Mouse (Mus musculus) forebrain, embryonic 16.5 days (tissue): ENCODE results near the gene Zfp973. TPM values are rescaled to one million over a fixed set of nuclear protein-coding genes. Genes with fewer than 3 reads are reported as not detected.
"Not testable (repeated sequence)": the region's sequence is repeated elsewhere in the genome, so short reads cannot be mapped to it uniquely, and the experiment has no call there.

Experiments used
- ATAC-seq: fragments of 200-750 bp; cut with Nextera tagmentation; 2 replicates; pipeline ENCODE4 v1.8.0; 2017; ENCODE audit warnings: mild to moderate bottlenecking, moderate library complexity
- H3K27ac ChIP-seq: fragments of 300-500 bp; sonication (generic); 2 replicates; pipeline ENCODE4 v1.5.1; 2014; ENCODE audit warnings: low read length, control low read depth
- H3K27me3 ChIP-seq: fragments of 300-500 bp; sonication (generic); replicated peaks from 2 replicates; pipeline ENCODE4 v1.6.1; 2014; ENCODE audit warnings: low read length; ENCODE audit not compliant: control insufficient read depth, insufficient read depth
- H3K36me3 ChIP-seq: fragments of 300-500 bp; sonication (generic); 2 replicates; pipeline ENCODE4 v1.6.1; 2014; ENCODE audit not compliant: control insufficient read depth, insufficient read depth
- H3K4me1 ChIP-seq: fragments of 300-500 bp; sonication (generic); replicated peaks from 2 replicates; pipeline ENCODE4 v1.6.1; 2014; ENCODE audit warnings: low read length; ENCODE audit not compliant: control insufficient read depth, insufficient read depth
- H3K4me2 ChIP-seq: fragments of 300-500 bp; sonication (generic); 2 replicates; pipeline ENCODE4 v1.6.1; 2014; ENCODE audit warnings: mild to moderate bottlenecking, low read length, control low read depth
- H3K4me3 ChIP-seq: fragments of 300-500 bp; sonication (generic); replicated peaks from 2 replicates; pipeline ENCODE4 v1.5.1; 2014; ENCODE audit warnings: mild to moderate bottlenecking, low read length, control low read depth
- H3K9ac ChIP-seq: fragments of 300-500 bp; sonication (generic); replicated peaks from 2 replicates; pipeline ENCODE4 v1.6.1; 2014; ENCODE audit warnings: low read depth, low read length, control low read depth
- H3K9me3 ChIP-seq: fragments of 300-500 bp; sonication (generic); 2 replicates; pipeline ENCODE4 v1.6.1; 2016; ENCODE audit warnings: low read length; ENCODE audit not compliant: control insufficient read depth
- WGBS: fragments of 180-500 bp; shearing (Covaris S2); extraction: QIAGEN DNeasy Blood & Tissue Kit; methylation state at CpG from one replicate; pipeline ENCODE4 v1.1.7; 2014; 5-methylcytosine and 5-hydroxymethylcytosine counted together
- polyA plus RNA-seq: library from polyadenylated mRNA; unstranded; fragments of >200 nt; fragmentation: Nextera tagmentation; extraction: Ambion mirVana; gene quantifications from 2 replicates; pipeline ENCODE4 v1.2.1, GENCODE M21; 2015

Gene Zfp973
- 10.5 and 10.6 TPM in 2 replicates for polyA plus RNA-seq

DNA sequence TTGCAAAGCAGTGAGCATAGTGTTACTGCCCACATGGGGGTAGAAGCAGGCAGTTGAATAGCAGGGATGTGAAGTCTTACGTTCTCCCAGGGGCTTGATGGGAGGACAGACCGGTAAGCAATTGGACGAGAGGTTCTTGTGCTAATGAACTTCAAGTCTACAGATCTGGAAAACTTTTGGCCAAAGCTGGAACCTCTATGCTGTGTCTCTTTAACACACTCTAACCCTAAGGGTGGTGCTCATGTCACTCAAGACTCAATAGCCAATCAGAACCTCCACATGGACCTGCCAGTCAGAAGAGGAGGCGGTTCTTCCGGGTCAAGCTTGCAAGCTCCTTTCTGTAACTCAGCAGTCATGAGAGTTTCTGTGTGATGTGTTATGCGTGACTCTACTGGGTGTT, at the start of gene Zfp973:
Zfp973 (plus strand) TSS at position 301 of the 400 bp plus-strand sequence.
- not testable (repeated sequence) for H3K27ac ChIP-seq, H3K9me3 ChIP-seq, H3K36me3 ChIP-seq, H3K9ac ChIP-seq, H3K4me2 ChIP-seq, ATAC-seq, H3K4me1 ChIP-seq, H3K27me3 ChIP-seq, H3K4me3 ChIP-seq
- no CpG with 5 or more reads among the region's 6 CpGs for WGBS

DNA sequence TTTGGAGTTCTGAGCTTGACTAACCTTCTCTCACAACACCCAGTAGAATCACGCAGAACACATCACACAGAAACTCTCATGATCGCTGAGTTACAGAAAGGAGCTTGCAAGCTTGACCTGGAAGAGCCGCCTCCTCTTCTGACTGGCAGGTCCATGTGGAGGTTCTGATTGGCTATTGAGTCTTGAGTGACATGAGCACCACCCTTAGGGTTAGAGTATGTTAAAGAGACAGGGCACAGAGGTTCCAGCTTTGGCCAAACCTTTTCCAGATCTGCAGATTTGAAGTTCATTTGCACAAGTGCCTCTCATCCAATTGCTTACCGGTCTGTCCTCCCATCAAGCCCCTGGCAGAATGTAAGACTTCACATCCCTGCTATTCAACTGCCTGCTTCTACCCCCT, 34.1 kb upstream of the Zfp973 start, which contains the start of gene Gm14308:
Gm14308 (minus strand) TSS at position 101 of the 400 bp plus-strand sequence.
- H3K4me3 ChIP-seq, H3K36me3 ChIP-seq, H3K27me3 ChIP-seq, H3K9me3 ChIP-seq, H3K27ac ChIP-seq, H3K9ac ChIP-seq, H3K4me1 ChIP-seq, H3K4me2 ChIP-seq, ATAC-seq: not testable (repeated sequence)
- WGBS, result no CpG with 5 or more reads among the region's 4 CpGs

DNA sequence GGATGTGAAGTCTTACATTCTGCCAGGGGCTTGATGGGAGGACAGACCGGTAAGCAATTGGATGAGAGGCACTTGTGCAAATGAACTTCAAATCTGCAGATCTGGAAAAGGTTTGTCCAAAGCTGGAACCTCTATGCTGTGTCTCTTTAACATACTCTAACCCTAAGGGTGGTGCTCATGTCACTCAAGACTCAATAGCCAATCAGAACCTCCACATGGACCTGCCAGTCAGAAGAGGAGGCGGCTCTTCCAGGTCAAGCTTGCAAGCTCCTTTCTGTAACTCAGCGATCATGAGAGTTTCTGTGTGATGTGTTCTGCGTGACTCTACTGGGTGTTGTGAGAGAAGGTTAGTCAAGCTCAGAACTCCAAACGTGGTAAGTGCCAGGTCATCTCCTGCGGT, 37.7 kb downstream of the Zfp973 start, which contains the start of gene Gm14305:
Gm14305 (plus strand) TSS at position 278 of the 400 bp plus-strand sequence.
- WGBS, result 0% methylated on average over 1 of the region's 6 CpGs
- H3K27me3 ChIP-seq, ATAC-seq: not testable (repeated sequence)

More for the DNA sequence above, 37.7 kb downstream of the Zfp973 start, which contains the start of gene Gm14305:
- not testable (repeated sequence) for H3K27ac ChIP-seq, H3K4me1 ChIP-seq, H3K36me3 ChIP-seq, H3K9me3 ChIP-seq
- Histone ChIP-seq H3K4me3 (peak within 1 kb of the TSS; percentile 39), H3K9ac (0 out of 2 replicates have a peak within 1 kb of the TSS, but pooled peaks have one; percentile 18), H3K4me2 (peak within 1 kb of the TSS; percentile 34)

Other genes with a start within 250 kb of the Zfp973 start
- gene Gm14435, start 246.9 kb upstream of the Zfp973 start, polyA plus RNA-seq, result 10.6 and 12.0 TPM in 2 replicates
- gene Gm14434, start 183.7 kb upstream of the Zfp973 start, polyA plus RNA-seq, result 3.5 and 13.0 TPM in 2 replicates
- gene Zfp967, start 149.5 kb upstream of the Zfp973 start, polyA plus RNA-seq, result not detected in 2 replicates
- 14.7 and 21.3 TPM in 2 replicates for gene Gm14308, start 34.2 kb upstream of the Zfp973 start, polyA plus RNA-seq
- 36.7 and 40.6 TPM in 2 replicates for gene Gm14305, start 37.8 kb downstream of the Zfp973 start, polyA plus RNA-seq
- gene Gm14295, start 128.1 kb downstream of the Zfp973 start, polyA plus RNA-seq, result 8.3 and 10.1 TPM in 2 replicates
- gene Gm14408, start 160.6 kb downstream of the Zfp973 start, polyA plus RNA-seq, result not detected in 2 replicates